Mouse (Mus musculus) stomach, embryonic 14.5 days (tissue): ENCODE measurements around the gene Thsd4. TPM values are rescaled to one million over a fixed set of nuclear protein-coding genes. Genes with fewer than 3 reads are reported as not detected.
A peak's percentile ranks its signal among the peaks of the same experiment; 100 is the strongest.

Source experiments
- ATAC-seq: fragments of 200-750 bp; cut with Nextera tagmentation; 2 replicates; pipeline ENCODE4 v1.8.0; 2017; ENCODE audit warnings: low read depth, moderate TSS enrichment; ENCODE audit not compliant: insufficient number of reproducible peaks, insufficient read depth, low FRiP score
- H3K27ac ChIP-seq: fragments of 300-500 bp; sonication (generic); 2 replicates; pipeline ENCODE4 v1.5.1; 2014; ENCODE audit warnings: mild to moderate bottlenecking, low read length, moderate library complexity, mixed read lengths
- H3K27me3 ChIP-seq: fragments of 300-500 bp; sonication (generic); 2 replicates; pipeline ENCODE4 v1.6.1; 2014; ENCODE audit warnings: low read length, control low read depth, mixed read lengths; ENCODE audit not compliant: control insufficient read depth, insufficient read depth
- H3K36me3 ChIP-seq: fragments of 300-500 bp; sonication (generic); 2 replicates; pipeline ENCODE4 v1.6.1; 2014; ENCODE audit warnings: mild to moderate bottlenecking, control low read depth, low read length, moderate library complexity, mixed read lengths; ENCODE audit not compliant: control insufficient read depth, insufficient read depth
- H3K4me1 ChIP-seq: fragments of 300-500 bp; sonication (generic); 2 replicates; pipeline ENCODE4 v1.6.1; 2014; ENCODE audit warnings: low read length, control low read depth, mixed read lengths; ENCODE audit not compliant: control insufficient read depth, insufficient read depth
- H3K4me2 ChIP-seq: fragments of 300-500 bp; sonication (generic); replicated peaks from 2 replicates; pipeline ENCODE4 v1.6.1; 2014; ENCODE audit warnings: low read depth, low read length, control low read depth
- H3K4me3 ChIP-seq: fragments of 300-500 bp; sonication (generic); 2 replicates; pipeline ENCODE4 v1.5.1; 2014; ENCODE audit warnings: low read depth, low read length, control low read depth
- H3K9ac ChIP-seq: fragments of 300-500 bp; sonication (generic); replicated peaks from 2 replicates; pipeline ENCODE4 v1.6.1; 2014; ENCODE audit warnings: low read depth, mild to moderate bottlenecking, control low read depth, low read length, moderate library complexity, mixed read lengths
- H3K9me3 ChIP-seq: fragments of 300-500 bp; sonication (generic); 2 replicates; pipeline ENCODE4 v1.6.1; 2016; ENCODE audit warnings: low read depth, low read length, control low read depth; ENCODE audit not compliant: control insufficient read depth
- WGBS: fragments of 180-500 bp; shearing (Covaris S2); extraction: QIAGEN DNeasy Blood & Tissue Kit; methylation state at CpG from one replicate; pipeline ENCODE4 v1.1.7; 2014; 5-methylcytosine and 5-hydroxymethylcytosine counted together
- polyA plus RNA-seq: library from polyadenylated mRNA; unstranded; fragments of >200 nt; fragmentation: Nextera tagmentation; extraction: Ambion mirVana; gene quantifications from 2 replicates; pipeline ENCODE4 v1.2.1, GENCODE M21; 2014

Gene Thsd4
- polyA plus RNA-seq, 1 experiment from 2014 or later, result 27.2 TPM

DNA sequence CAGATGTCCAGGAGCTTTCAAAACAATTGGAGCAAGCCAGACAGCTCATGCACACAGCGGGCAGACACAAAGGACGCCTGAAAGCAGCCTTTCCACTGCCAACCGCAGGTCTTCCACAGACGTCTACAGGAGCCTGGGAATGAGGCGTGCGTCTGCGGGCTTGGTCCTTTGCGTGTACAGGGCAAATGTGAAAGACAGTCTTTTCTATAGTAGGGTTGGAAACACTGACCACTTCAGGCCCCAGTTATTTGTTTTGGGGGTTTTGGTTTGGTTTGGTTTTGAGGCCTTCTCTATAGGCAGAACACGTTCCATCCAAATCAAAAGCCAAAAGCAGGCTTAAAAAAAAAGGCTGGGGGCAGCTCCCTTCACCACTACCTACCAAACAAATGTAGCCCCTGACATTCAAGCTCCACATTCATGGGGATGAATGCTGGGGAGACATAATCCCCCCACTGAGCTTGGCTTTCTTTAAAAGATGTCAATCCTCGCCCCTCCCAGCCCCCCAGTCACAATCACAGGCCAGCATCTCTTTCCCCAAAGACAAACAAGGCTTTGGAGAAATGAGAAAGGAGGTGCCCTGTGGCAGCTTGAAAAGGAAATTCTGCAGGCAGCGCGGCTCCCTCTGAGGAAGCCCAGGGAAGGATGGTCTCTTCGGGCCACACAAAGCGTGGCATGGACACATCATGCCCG lies 255.1 kb downstream of the Thsd4 start:
- Histone ChIP-seq H3K4me1 (no peaks in the 10 kb centered on the region; the same call in 1 of the 2 replicates), H3K9me3 (no peaks in the 10 kb centered on the region)

DNA sequence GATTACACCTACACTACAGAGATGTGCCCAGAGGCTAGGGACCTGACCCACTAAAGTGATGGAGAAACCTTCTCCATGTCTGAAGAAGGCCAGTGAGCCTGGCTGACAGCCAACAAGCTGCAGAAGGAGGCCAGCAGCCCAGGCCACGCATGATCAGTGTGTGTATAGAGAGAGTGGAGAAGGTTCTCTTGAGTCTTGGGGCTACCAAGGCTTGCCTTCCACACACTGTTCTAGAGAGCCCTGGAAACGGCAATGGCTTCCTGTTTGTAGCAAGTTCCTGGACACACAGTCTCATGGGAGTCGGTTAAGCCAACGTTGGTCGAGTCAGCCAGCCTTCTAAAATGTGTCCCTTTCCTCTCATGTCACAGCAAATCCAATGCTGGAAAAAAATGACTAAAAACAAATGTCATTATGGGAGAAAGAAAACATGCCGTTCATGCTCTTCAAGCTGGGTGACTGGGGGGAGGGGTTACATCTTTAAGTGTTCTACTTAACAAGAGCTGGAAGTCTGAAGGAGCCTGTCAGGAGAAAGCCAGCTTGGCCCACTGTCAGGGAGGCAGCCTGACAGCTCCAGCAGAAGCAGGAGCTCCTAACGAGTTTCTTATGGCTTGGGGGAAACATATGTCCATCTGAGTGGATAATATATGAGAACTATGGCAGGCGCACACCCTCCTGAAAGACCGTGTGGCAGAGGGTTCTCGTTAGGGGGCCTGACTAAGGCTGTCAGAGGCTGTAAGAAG lies 257.1 kb downstream of the Thsd4 start:
- peak; percentile 28; the same call in 1 of the 2 replicates for ATAC-seq
- WGBS, result 48% methylated on average over 10 of the region's 10 CpGs
- H3K4me2 ChIP-seq, result no peak overlapping the region
- H3K4me1 ChIP-seq, result no peaks in the 10 kb centered on the region; the same call in 1 of the 2 replicates
- no peaks in the 10 kb centered on the region for H3K36me3 ChIP-seq
- H3K9ac ChIP-seq, result no peak overlapping the region
- H3K27ac ChIP-seq, result peak overlapping the region; percentile 44; the same call in 1 of the 2 replicates
- no peaks in the 10 kb centered on the region for H3K27me3 ChIP-seq
- no peak overlapping the region for H3K4me3 ChIP-seq
- H3K9me3 ChIP-seq, result no peaks in the 10 kb centered on the region

More for the DNA sequence above, 255.1 kb downstream of the Thsd4 start:
- Histone ChIP-seq H3K36me3 (no peaks in the 10 kb centered on the region), H3K4me3 (no peak overlapping the region), H3K27me3 (no peaks in the 10 kb centered on the region), H3K9ac (no peak overlapping the region), H3K4me2 (no peak overlapping the region), H3K27ac (no peak overlapping the region)
- 72% methylated on average over 15 of the region's 15 CpGs for WGBS
- ATAC-seq, result no peak

DNA sequence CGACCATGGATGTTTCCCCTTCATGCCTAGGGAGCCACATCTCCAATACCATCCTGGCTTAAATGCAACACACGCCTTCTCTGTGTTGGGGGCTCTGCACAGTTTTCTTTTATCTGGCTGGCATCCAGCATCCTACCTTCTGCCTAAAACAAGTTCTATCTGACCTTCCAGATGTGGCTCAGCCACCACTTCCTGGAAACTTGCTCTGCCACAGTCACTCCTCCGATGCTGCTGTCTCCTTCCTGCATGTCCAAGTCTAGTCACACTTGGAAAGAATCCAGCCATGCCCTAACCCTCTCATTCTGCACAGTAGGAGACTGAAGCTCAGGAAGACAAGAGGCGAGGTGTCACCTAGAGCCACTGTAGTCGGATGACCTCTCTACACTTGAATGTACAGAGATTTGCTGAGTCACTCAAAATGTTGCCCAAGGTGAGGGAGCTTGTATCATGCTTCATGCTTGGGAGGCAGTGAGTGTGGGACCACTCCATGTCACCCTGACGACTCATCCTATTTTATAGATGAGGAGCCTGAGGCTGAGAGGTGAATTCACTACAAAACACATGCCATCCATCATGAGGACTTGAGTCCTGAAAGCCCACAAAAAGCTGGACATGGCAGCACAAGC lies 259.2 kb downstream of the Thsd4 start:
- H3K4me1 ChIP-seq, result no peaks in the 10 kb centered on the region; the same call in 1 of the 2 replicates
- ATAC-seq, result no peak
- H3K4me2 ChIP-seq, result no peak overlapping the region
- H3K9ac ChIP-seq, result no peak overlapping the region
- no peak overlapping the region for H3K27ac ChIP-seq
- no peaks in the 10 kb centered on the region for H3K36me3 ChIP-seq
- no peak overlapping the region for H3K4me3 ChIP-seq
- 70% methylated on average over 6 of the region's 6 CpGs for WGBS
- H3K9me3 ChIP-seq, result no peaks in the 10 kb centered on the region
- H3K27me3 ChIP-seq, result no peaks in the 10 kb centered on the region

GRCm38 (mm10) chr9:60259626-60260025 lies 262.2 kb downstream of the Thsd4 start:
- no peak overlapping the region for H3K4me3 ChIP-seq
- H3K4me2 ChIP-seq, result no peak overlapping the region
- ATAC-seq, result no peak
- WGBS, result 84% methylated on average over 13 of the region's 13 CpGs
- H3K9ac ChIP-seq, result no peak overlapping the region
- no peaks in the 10 kb centered on the region for H3K36me3 ChIP-seq
- H3K9me3 ChIP-seq, result no peaks in the 10 kb centered on the region
- no peaks in the 10 kb centered on the region; the same call in 1 of the 2 replicates for H3K4me1 ChIP-seq
- no peaks in the 10 kb centered on the region for H3K27me3 ChIP-seq
- no peak overlapping the region for H3K27ac ChIP-seq

- WGBS, result 68% methylated on average over 3 of the region's 3 CpGs
Observed at GRCm38 (mm10) chr9:60251765-60252164, 270.1 kb downstream of the Thsd4 start.

GRCm38 (mm10) chr9:60250403-60250802 lies 271.4 kb downstream of the Thsd4 start:
- H3K9me3 ChIP-seq, result no peaks in the 10 kb centered on the region
- H3K27me3 ChIP-seq, result no peaks in the 10 kb centered on the region
- no peak overlapping the region for H3K9ac ChIP-seq
- ATAC-seq, result no peak
- no peak overlapping the region for H3K4me2 ChIP-seq
- H3K4me3 ChIP-seq, result no peak overlapping the region
- no peaks in the 10 kb centered on the region for H3K4me1 ChIP-seq
- H3K27ac ChIP-seq, result no peak overlapping the region
- H3K36me3 ChIP-seq, result no peaks in the 10 kb centered on the region

More at GRCm38 (mm10) chr9:60251765-60252164, 270.1 kb downstream of the Thsd4 start:
- Histone ChIP-seq H3K27me3 (no peaks in the 10 kb centered on the region), H3K4me2 (no peak overlapping the region), H3K36me3 (no peaks in the 10 kb centered on the region), H3K4me1 (no peaks in the 10 kb centered on the region), H3K27ac (no peak overlapping the region), H3K9ac (no peak overlapping the region), H3K9me3 (no peaks in the 10 kb centered on the region), H3K4me3 (no peak overlapping the region)
- ATAC-seq, result no peak

DNA sequence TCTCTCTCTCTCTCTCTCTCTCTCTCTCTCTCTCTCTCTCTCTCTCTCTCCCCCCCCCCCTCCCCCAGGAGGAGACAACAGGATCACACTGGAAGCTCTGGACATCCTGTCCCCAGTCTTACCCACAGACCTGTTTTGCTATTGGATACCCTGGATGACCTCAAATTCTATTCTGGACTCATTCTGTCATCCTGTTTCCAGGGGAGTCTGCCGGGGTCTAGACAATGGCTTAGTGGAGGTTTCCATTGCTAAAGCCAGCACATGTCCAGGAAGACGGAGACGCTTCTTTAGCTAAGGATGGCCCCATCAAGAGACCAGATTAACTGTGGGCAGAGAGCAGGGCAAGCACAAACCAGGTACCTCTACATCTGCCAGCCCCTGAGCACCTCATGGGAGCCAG lies 273.8 kb downstream of the Thsd4 start:
- H3K27me3 ChIP-seq, result no peaks in the 10 kb centered on the region

GRCm38 (mm10) chr9:60244943-60245342 lies 276.9 kb downstream of the Thsd4 start:
- no peak overlapping the region for H3K9ac ChIP-seq
- ATAC-seq, result 0 out of 2 replicates have a peak, but pooled peaks have one; percentile 28

More for the DNA sequence above, 273.8 kb downstream of the Thsd4 start:
- 81% methylated on average over 3 of the region's 3 CpGs for WGBS
- H3K27ac ChIP-seq, result no peak overlapping the region
- ATAC-seq, result no peak
- H3K9me3 ChIP-seq, result no peaks in the 10 kb centered on the region
- H3K4me2 ChIP-seq, result no peak overlapping the region
- no peaks in the 10 kb centered on the region for H3K36me3 ChIP-seq
- no peaks in the 10 kb centered on the region for H3K4me1 ChIP-seq
- H3K4me3 ChIP-seq, result no peak overlapping the region
- H3K9ac ChIP-seq, result no peak overlapping the region

More at GRCm38 (mm10) chr9:60244943-60245342, 276.9 kb downstream of the Thsd4 start:
- H3K4me1 ChIP-seq, result no peaks in the 10 kb centered on the region
- no peak overlapping the region for H3K4me3 ChIP-seq
- WGBS, result 2% methylated on average over 5 of the region's 5 CpGs
- no peak overlapping the region for H3K27ac ChIP-seq
- no peak overlapping the region for H3K4me2 ChIP-seq
- no peaks in the 10 kb centered on the region for H3K27me3 ChIP-seq
- H3K9me3 ChIP-seq, result no peaks in the 10 kb centered on the region
- H3K36me3 ChIP-seq, result no peaks in the 10 kb centered on the region
